Comparison of ENCODE assay signal across 7 mouse cellular contexts in genomic region chr5:117087718-117088117, GRCm38 (mm10). TPM values are rescaled to one million over a fixed set of nuclear protein-coding genes. Genes with fewer than 3 reads are reported as not detected.
A peak's percentile ranks its signal among the peaks of the same experiment; 100 is the strongest.
DNase-seq lines count a peak whose midpoint lies in the region; ATAC-seq lines count a peak whose summit lies in the region.

No protein-coding gene starts in this region.

- H3K4me2 ChIP-seq in heart, embryonic 16.5 days (ENCODE audit: low read depth, low read length): peak overlapping the region; percentile 72

- H3K9ac ChIP-seq in heart, embryonic 16.5 days (ENCODE audit: low read length): peak overlapping the region; percentile 41

- H3K4me1 ChIP-seq in heart, embryonic 16.5 days (ENCODE audit: control insufficient read depth, insufficient read depth, low read length): peaks cover 17% of the 10 kb centered on the region

- DNase-seq in ES-CJ7 (ENCODE audit: low read depth, low spot score) (peak; percentile 37), NIH3T3 (ENCODE audit: low read depth) (peak; percentile 8)
- DNase-seq in spleen, postnatal 14 days (ENCODE audit: low spot score in 2 of 2): no peak
- no peak for DNase-seq in layer of hippocampus, adult 8-10 months (ENCODE audit: low spot score in 2 of 2)
- no peak for DNase-seq in layer of hippocampus, postnatal 25 days (ENCODE audit: extremely low spot score in 1 of 2, low spot score in 1 of 2)

- WGBS in heart, embryonic 16.5 days: 2% methylated on average over 13 of the region's 13 CpGs

- H3K4me3 ChIP-seq in heart, embryonic 16.5 days (ENCODE audit: low read length): peak overlapping the region; percentile 39

- H3K27ac ChIP-seq in heart, embryonic 16.5 days (ENCODE audit: low read length): no peak overlapping the region

- peak; percentile 75 for ATAC-seq in heart, embryonic 16.5 days (replicated peaks; ENCODE audit: extremely low read depth, insufficient read depth, low FRiP score)
- ATAC-seq in megakaryocyte-erythroid progenitor cell, adult 5-6 weeks (replicated peaks; ENCODE audit: low FRiP score, low TSS enrichment, poor library complexity, severe bottlenecking): 0 out of 2 replicates have a peak, but pooled peaks have one; percentile 21

- no peaks in the 10 kb centered on the region for H3K9me3 ChIP-seq in heart, embryonic 16.5 days (replicated peaks; ENCODE audit: control insufficient read depth, low read length)

- H3K27me3 ChIP-seq in heart, embryonic 16.5 days (ENCODE audit: control insufficient read depth, insufficient read depth, low read length): no peaks in the 10 kb centered on the region; the same call in 1 of the 2 replicates

- H3K36me3 ChIP-seq in heart, embryonic 16.5 days (ENCODE audit: control insufficient read depth, insufficient read depth): peaks cover 12% of the 10 kb centered on the region

RNA-seq across cellular contexts. Expression of gene Suds3, which starts 28.2 kb away (rescaled TPM):
- 56.1 and 58.2 TPM in 2 replicates for polyA plus RNA-seq in heart, embryonic 16.5 days (2015; fragmentation: Nextera tagmentation; extraction: Ambion mirVana)
- total RNA-seq in megakaryocyte-erythroid progenitor cell, adult 5-6 weeks (2014; fragmentation: Nextera tagmentation): 47.7 and 59.1 TPM in 2 replicates
- 106 and 110 TPM in 2 replicates for total RNA-seq in megakaryocyte-erythroid progenitor cell, adult 5-6 weeks (2017)
- total RNA-seq in layer of hippocampus, adult 8-10 months (2022): 100 to 1,000 TPM; 110 to 124 (median 116) TPM
- total RNA-seq in layer of hippocampus, postnatal 25 days (2021): 100 to 1,000 TPM; 109 to 110 TPM

RNA-seq across cellular contexts. Expression of gene Taok3, which starts 32.2 kb away (rescaled TPM):
- polyA plus RNA-seq in heart, embryonic 16.5 days (2015; fragmentation: Nextera tagmentation; extraction: Ambion mirVana): 12.8 and 19.2 TPM in 2 replicates
- total RNA-seq in megakaryocyte-erythroid progenitor cell, adult 5-6 weeks (2014; fragmentation: Nextera tagmentation): 92.8 and 105 TPM in 2 replicates
- total RNA-seq in megakaryocyte-erythroid progenitor cell, adult 5-6 weeks (2017): 79.4 and 88.0 TPM in 2 replicates
- 10 to 100 TPM; 55.8 to 65.4 (median 61.2) TPM for total RNA-seq in layer of hippocampus, adult 8-10 months (2022)
- total RNA-seq in layer of hippocampus, postnatal 25 days (2021): 10 to 100 TPM; 52.4 to 59.1 TPM

Comparison
In these comparisons a context has a peak if more than half of its experiments do, and no peak if none do; other contexts are left out.
1. DNase-seq: peak in ES-CJ7 (single experiment) and NIH3T3 (single experiment); none in spleen, postnatal 14 days (0 of 2), layer of hippocampus, adult 8-10 months (0 of 2) and layer of hippocampus, postnatal 25 days (0 of 2).